Mouse (Mus musculus) C3H10T1/2 (cell line): Measurements from ENCODE around the gene Gga1. TPM values are rescaled to one million over a fixed set of nuclear protein-coding genes. Genes with fewer than 3 reads are reported as not detected.

Source experiments
- polyA plus RNA-seq, 2 experiments: library from polyadenylated mRNA; unstranded; fragments of >200 nt; fragmentation: generic; extraction: Trizol; gene quantifications; one replicate each; pipeline ENCODE4 v1.2.1; 2012; ENCODE audit warnings: missing spikeins in 2 of 2

The Gga1 gene
- polyA plus RNA-seq: 10 to 100 TPM; 60.0 to 88.8 TPM

GRCm38 (mm10) chr15:78876991-78877809 is at the start of gene Gga1:
Gene Gga1 (plus strand): TSS chr15:78877190.

GRCm38 (mm10) chr15:78842371-78843163 is 34.4 kb upstream of the Gga1 start, which contains the start of gene Cdc42ep1:
Gene Cdc42ep1 (plus strand): TSS chr15:78842624.

DNA sequence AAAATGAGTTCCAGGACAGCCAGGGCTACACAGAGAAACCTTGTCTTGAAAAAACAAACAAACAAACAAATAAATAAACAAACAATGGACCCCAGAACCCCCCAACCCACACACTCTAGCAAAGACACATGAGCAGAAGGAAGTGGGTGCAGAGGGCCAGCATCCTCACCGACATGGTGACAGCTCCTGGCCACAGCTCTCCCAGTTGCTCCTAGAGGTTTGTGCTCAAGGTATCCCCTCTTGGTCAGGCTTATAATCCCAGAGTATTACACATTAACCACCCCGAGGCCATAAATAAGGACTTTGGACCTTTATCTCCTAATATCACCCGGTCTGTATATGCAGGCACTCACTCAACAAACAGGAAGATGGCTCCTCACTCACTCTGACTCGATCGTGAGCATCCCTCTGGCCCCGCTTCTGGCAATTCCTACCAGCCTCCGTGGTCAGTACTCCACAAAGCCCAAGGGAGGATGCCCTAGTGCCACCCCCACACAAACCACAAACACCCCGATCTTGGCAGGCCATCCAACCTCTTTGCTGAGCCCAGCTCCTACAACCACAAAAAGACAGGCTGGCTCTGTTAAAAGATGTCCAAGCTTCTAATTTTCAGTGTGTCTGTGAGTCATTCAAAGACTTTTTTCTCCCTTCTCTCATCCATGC is 21.6 kb upstream of the Gga1 start, which contains the start of gene Lgals2:
Gene Lgals2, minus strand, starts transcription at position 227 of the 663 bp plus-strand sequence.

DNA sequence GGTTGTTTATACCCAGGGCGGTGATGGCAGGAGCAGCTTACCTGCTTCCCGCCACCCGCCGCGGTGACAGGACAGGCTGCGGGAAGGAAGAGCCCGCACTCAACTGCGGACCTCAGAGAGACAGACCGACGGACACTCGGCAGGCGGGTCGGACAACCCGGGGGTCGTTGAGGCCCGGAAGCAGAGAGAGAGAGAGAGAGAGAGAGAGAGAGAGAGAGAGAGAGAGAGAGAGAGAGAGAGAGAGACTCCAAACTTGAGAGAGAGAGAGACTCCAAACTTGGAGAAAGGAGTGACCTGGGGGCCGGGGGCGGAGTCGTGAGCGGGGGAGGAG is 22.4 kb downstream of the Gga1 start, which contains the start of gene Gm49510:
Gene Gm49510, plus strand, starts transcription at position 259 of the 331 bp plus-strand sequence.

DNA sequence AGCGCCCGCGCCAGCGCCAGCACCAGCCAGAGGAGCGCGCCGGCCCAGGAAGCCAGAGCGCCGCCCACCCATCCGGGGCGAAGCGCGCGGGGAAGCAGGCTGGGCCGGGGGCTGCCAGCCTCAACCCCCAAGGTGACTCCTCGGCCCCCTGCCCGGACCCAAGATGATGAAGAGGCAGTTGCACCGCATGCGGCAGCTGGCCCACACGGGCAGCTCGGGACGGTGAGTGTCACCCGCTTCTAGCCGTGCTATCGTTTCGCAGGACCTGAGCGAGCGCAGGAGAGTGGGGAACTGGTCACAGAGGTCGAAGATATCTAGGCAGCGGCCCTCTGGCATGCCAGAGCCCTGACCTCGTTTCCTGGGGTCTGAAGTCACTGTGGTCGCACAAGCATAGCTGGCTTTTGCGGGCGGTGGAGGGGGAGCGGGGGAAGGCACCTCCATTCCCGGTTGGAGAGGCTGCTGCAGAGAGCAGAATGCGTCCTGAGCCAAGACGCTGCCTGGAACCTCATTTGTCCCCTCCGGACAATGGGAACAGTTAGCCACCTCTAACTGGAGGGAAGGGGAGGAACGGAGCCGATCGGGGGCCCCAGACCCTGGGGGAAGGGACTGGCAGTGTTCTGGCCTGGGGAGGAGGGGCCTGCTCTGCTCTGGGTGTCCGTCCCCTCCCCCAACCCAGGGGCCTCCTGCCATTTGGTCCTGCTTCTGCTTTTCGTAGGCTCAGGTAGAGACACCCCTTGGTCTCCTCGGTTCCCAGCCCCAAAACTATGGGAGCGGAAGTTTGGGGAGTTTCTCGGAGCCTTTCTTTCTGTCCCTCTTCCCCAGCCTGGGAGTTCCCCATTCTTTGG is 23.0 kb downstream of the Gga1 start, which contains the start of gene Sh3bp1:
Gene Sh3bp1, plus strand, starts transcription at position 29 of the 845 bp plus-strand sequence.

DNA sequence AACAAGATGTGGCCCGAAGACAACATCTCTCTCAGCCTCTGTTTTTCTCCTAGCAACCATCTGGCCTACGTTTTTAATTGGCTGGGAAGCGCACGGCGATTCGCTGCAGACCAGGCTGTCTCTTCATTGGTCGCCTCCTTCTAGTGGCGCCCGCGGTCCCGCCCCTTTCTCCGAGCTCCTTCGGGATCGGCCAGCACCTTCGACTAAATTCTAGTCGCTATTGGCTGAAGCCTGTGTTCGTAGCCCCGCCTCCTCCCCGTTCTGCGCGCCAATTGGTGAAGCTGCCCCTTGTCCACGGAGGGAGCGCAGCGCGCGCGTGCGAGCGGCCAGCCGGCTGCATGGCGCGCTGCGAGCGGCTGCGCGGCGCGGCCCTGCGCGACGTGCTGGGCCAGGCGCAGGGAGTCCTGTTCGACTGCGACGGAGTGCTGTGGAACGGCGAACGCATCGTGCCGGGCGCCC is 36.7 kb downstream of the Gga1 start, which contains the start of gene Pdxp:
Gene Pdxp, plus strand, starts transcription at position 288 of the 459 bp plus-strand sequence.

DNA sequence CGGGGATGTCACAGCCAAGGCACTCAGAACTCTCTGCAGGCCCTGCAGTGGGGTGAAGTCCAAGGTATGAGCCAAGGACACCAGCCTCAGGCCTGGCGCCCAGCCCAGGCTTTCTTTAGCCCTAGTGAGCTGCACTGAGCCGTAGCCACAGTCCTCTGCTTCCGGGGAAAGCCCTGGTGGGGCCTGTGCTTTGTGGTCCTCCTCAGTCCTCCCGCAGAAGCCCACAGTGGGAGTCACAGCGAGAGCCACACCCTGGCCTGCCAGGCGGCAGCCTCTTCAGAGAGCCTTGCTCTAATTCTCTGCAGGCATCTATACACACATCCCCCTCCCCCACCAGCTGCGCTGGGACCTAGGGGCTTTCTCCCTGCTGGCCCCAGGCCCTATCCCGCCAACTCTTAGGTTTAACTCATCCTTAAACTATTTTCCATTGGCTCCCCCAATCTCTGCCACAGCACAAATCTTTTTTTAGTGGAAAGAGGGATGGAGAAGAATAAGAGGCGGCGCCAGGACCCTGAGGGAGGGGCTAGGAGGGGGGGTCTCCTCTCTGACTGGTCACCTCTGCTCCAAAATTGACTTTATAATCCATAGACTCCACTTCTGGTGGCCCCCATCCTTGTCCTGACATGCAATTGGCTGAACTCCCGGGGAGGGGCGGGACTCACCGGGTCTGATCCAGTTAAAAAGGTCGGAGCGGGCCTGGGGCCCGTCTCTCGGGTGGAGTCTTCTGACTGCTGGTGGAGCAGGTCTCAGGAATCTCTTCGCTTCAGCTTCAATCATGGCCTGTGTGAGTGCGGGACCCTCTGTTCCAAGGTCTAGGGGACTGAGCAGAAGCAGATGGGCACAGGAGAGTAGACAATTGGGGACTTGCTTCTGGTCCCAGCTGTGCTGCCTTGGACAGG is 49.3 kb downstream of the Gga1 start, which contains the start of gene Lgals1:
Gene Lgals1, plus strand, starts transcription at position 705 of the 899 bp plus-strand sequence.

DNA sequence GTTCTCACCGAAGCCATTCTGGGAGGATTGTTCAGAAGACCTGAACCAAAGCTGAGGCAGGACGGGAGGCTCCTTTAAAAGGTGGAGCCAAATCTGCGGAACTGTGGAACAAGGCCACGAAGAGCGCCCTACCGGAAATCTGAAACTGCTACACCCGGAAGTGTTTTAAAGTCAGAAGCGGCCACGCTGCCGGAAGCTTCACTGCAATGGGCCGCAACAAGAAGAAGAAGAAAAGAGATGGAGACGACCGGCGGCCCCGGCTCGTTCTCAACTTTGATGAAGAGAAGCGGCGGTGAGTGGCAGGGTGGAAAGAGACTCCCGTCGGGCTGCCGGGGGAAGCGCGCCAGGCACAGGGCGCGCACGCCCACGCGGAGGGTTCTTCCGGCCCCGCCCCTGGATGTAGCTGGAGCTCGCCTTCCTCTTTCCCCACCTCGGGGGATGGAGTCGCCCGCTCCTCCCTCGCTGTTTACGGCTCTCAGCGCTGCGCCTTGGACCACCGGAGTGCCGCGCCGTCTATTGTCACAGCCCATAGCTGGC is 57.9 kb downstream of the Gga1 start, which contains the start of gene Nol12:
Gene Nol12, plus strand, starts transcription at position 150 of the 537 bp plus-strand sequence.

Other genes starting within 250 kb of the Gga1 start
- gene Elfn2, start 158.4 kb upstream of the Gga1 start, polyA plus RNA-seq: under 1 TPM; 0.02 TPM
- under 1 TPM in 1 of 2 experiments, not detected in 1; 0.02 TPM for gene Mfng, start 103.7 kb upstream of the Gga1 start, polyA plus RNA-seq
- gene Card10, start 74.1 kb upstream of the Gga1 start, polyA plus RNA-seq: under 1 TPM; 0.21 to 0.37 TPM
- gene Cdc42ep1, start 34.6 kb upstream of the Gga1 start, polyA plus RNA-seq: 100 to 1,000 TPM in 1 of 2 experiments, 10 to 100 TPM in 1; 31.8 to 120 TPM
- 10 to 100 TPM in 1 of 2 experiments, 1 to 10 TPM in 1; 1.3 to 43.8 TPM for gene Lgals2, start 21.7 kb upstream of the Gga1 start, polyA plus RNA-seq
- under 1 TPM; 0.06 to 0.17 TPM for gene Gm49510, start 22.5 kb downstream of the Gga1 start, polyA plus RNA-seq
- gene Sh3bp1, start 22.6 kb downstream of the Gga1 start, polyA plus RNA-seq: 10 to 100 TPM; 21.2 to 57.1 TPM
- 10 to 100 TPM; 12.1 to 16.9 TPM for gene Pdxp, start 36.7 kb downstream of the Gga1 start, polyA plus RNA-seq
- gene Lgals1, start 49.5 kb downstream of the Gga1 start, polyA plus RNA-seq: over 10,000 TPM; 13,335 to 36,255 TPM
- 100 to 1,000 TPM; 115 to 191 TPM for gene Nol12, start 57.7 kb downstream of the Gga1 start, polyA plus RNA-seq
- 100 to 1,000 TPM in 1 of 2 experiments, 10 to 100 TPM in 1; 52.2 to 216 TPM for gene Triobp, start 70.5 kb downstream of the Gga1 start, polyA plus RNA-seq
- gene H1f0, start 151.3 kb downstream of the Gga1 start, polyA plus RNA-seq: 100 to 1,000 TPM; 112 to 459 TPM
- under 1 TPM in 1 of 2 experiments, not detected in 1; 0.27 TPM for gene Galr3, start 164.7 kb downstream of the Gga1 start, polyA plus RNA-seq
- gene Ankrd54, start 185.7 kb downstream of the Gga1 start, polyA plus RNA-seq: 10 to 100 TPM; 48.3 to 48.9 TPM
- 100 to 1,000 TPM; 288 to 344 TPM for gene Eif3l, start 198.0 kb downstream of the Gga1 start, polyA plus RNA-seq
- gene Micall1, start 231.7 kb downstream of the Gga1 start, polyA plus RNA-seq: 10 to 100 TPM in 1 of 2 experiments, 1 to 10 TPM in 1; 4.5 to 14.4 TPM